Mouse (Mus musculus) heart, postnatal 0 days (tissue): ENCODE results near the gene Sik3.

Source experiments
- CTCF ChIP-seq: IDR thresholded peaks from 2 replicates; pipeline ENCODE4 v1.5.1; 2016; ENCODE audit warnings: antibody characterized with exemption, control low read depth, low read depth
- EP300 ChIP-seq: IDR thresholded peaks from 2 replicates; pipeline ENCODE4 v1.6.1; 2016; ENCODE audit warnings: antibody characterized with exemption, low read depth

DNA sequence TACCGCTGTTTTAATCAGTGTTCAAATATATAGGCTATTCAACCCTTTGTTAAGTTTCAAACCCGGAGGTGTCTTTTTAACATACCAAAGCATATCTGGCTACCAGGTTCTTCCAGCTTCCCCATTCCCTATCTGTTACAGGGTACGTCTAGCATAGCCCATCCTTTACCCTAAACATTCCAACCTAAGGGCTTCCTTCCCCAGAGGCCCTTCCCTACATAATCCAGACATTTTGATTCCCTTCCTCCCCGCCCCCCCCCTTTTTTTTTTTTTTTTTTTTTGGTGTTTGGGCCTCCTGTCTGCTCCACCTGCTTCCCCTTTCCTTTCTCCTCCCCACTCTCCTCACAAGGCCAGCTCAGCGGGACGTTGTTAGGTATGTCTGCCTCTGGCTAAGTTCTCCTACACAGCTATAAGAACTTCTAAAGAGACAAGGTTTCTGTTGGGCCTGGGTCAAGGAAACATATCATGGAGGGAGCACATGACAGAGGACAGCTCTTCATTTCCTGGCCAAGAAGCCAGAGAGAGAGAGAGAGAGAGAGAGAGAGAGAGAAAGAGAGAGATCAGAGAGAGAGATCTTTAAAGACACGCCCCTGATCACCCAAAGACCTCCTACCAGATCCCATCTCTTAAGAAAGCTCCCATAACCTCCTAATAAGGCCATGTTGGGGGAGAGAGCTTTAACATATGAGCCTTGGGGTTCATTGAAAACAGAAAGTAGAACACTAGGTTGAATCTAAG lies 3.5 kb upstream of the Sik3 start:
- TF ChIP-seq EP300 (no peak), CTCF (no peak)
